Mouse (Mus musculus) adrenal gland, adult (tissue): ENCODE results near the gene Rassf5.

Experiments
- DNase-seq, 2 experiments: peaks; one replicate each; pipeline ENCODE4 v3.0.0; 2022 to 2023; ENCODE audit warnings: low spot score in 1 of 2; ENCODE audit not compliant: inconsistent age in 2 of 2

Rassf5 gene

DNA sequence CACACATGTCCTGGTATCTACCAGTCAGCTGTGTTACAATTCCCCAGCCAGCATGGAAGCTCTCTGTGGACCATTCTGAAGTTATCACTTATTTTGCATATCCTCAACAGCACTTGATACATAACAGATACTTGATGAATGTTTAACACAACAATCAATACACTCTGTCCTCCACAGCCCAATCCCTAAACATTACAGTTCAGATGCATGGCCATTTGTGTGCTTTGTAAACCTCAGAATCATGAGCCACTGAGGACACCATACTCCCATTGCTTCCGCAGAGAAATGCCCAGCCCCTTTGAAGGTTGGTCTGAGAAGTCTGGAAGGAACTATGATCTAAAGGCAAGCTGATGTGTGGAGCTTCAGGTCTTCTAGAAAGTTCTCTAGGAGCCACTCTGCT is 33.4 kb downstream of the Rassf5 start:
- no peak for DNase-seq

DNA sequence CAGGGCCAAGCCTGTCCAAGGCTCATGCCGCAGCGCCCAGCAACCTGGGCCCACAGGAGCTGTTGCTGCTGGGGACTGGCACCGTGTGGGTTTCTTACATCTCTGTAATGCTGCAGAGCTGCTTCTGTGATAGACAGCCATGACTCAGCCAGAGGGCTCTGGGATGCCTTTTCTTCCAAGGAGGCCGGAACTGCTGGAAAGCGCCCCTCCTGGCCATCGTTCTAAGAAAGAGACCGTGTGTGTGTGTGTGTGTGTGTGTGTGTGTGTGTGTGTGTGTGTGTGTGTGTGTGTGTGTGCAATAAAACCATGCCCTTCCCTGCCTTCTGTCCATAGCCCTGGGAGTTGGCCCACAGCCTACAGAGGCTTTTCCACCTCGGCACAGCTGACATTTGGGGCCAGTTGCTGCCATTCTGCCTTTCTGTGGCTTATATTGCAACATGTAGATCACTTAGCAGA is 35.1 kb downstream of the Rassf5 start:
- DNase-seq = peak; percentile 71 to 86

DNA sequence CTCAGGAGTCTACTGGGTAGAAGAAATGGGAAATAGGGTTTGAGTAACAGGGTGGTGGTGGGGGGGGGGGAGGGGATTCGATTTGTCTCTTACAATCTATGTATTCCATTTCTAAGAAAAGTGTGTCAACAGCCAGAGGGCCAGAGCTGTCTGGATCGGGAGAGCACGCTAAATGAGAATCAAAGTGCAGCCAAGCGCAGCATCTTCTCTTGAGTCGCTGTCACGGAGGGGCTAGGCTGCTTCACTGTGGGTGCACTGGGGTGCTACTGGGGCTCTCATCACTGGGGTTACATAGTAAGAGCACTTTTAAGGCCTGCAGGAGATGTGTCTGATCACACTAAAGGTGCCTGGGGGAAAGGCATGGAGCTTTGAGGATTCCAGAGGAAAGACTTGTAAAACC is 36.3 kb downstream of the Rassf5 start:
- no peak for DNase-seq

DNA sequence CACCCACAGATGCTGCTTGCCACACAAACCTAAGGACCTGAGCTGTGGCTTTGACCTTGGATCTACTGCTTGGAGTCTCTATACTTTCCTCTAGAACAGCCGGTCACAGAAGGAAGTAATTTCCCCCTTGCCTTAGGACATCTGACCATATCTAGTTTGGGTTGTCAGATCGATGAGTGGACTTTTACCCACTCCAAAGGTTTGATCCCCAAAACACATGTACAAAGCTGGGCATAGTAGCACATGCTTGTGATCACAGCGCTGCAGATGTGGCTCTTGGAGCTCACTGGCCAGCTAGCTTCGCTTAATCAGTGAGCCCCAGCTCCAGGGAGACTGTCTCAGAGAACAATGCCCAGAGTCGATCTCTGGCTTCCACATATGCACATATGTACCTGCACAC is 37.0 kb downstream of the Rassf5 start:
- DNase-seq = no peak

DNA sequence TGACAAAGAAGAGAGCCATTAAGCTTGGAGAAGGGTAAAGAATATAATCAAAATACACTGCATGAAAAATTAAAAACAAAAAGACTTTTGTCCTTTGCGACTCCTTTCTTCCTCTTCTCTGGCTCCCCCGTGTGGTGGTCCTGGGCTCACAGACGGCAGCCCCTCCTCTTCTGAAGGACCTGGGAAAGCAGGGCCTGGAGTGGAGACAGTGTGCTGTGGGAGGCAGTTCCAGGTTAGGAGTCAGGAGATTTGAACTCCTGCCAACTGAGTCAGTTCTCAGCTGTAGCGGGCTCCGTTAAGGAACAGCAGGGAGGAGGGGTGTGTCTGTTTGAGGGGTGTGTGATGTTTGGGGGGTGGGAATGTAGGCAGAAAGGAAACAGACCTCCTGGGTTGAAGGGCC is 37.5 kb downstream of the Rassf5 start:
- peak; percentile 74 to 82 for DNase-seq

DNA sequence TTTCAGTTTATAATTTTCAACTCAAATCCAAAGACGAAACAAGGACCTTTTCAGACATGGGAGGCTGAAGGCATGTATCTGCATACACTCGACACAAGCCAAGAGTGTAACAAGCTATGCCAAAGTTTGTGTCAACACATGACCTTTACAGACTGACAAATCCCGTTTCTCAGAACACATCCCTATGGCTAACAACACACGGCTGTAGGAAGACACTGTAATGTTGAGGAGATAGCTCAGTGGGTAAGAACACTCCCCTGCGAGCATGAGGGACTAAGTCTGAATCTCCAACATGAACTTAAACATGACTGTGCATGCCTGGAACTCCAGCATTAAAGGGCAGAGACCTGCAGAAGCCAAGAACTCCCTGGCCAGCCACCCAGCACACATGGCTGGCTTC is 38.7 kb downstream of the Rassf5 start:
- peak in 1 of 2 experiments; percentile 57 for DNase-seq

DNA sequence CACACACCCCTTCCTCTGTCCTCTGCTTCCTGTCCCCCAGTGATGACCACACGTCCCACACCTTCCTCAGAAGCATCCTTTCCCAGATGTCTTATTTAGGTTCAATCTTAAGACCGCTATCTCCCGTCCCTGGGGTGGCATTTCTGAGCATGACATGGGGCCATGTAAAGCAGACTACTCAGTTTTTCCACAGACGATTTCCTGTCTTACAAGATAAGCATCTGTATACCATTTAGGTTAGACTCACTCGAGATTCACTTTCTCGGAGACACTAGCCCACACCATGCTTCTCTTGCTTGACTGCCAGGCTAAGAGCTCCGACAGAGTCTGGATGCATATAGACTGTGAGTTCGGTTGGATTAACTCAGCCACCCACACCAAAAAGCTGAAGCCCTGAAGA is 40.6 kb downstream of the Rassf5 start:
- no peak for DNase-seq

DNA sequence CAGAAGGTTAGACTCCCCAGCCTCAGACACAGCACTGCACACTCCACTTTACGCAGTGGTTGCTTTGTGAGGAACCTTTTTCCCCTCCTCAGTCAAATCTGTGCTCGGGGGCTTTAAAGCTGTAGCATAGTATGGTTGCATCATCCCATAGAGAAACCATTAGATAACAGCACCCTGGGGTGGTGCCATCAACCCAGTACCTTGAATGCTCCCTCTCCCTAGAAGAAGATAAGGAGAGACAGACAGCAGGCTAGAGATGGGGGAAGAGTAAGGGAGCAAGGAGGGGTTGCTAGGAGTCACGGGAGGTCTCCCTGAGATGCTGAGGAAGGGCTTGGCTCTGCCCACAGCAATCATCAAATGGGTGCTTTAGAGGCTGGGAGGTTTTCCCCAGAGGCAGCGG is 43.7 kb downstream of the Rassf5 start:
- no peak for DNase-seq

DNA sequence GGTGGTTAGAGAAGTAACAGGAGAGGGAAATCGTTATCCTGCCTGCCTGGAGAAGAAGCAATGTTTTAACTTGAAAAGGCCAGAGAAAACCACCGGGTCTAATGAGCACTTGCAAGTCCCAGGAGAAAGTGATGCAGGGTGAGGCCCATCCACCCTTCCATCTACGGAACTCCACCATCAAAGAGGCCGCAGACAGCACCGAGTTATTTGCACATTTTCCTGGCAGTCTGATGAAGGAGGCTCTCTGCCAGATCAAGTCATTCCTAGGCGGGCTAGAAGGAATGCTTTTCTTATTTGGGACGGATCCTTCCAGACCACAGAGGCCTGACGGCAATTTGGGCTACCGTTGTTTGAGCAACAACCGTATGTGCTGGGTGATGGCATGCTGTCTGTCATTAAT is 44.5 kb downstream of the Rassf5 start:
- peak in 1 of 2 experiments; percentile 29 for DNase-seq

DNA sequence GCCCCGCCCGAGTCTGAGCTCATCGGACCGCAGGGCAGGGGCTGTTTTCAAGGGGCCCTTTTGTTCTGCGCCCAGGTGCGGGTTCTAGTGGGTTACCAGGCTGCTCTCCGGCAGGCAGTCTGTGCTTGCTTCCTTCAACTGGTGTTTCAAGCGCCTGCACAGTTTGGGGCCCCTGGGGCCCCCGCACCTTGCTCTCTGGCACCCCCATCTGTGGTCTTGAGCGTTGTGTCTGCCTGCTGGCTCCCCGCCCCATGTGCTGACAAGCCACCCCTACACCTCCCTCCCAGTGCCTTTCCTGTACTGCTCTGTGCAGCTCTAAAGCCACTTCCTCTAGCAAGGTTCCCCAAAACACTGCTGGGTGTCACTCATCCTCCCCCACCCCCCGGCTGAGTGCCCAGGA is 45.1 kb downstream of the Rassf5 start:
- DNase-seq = peak; percentile 47 to 62

DNA sequence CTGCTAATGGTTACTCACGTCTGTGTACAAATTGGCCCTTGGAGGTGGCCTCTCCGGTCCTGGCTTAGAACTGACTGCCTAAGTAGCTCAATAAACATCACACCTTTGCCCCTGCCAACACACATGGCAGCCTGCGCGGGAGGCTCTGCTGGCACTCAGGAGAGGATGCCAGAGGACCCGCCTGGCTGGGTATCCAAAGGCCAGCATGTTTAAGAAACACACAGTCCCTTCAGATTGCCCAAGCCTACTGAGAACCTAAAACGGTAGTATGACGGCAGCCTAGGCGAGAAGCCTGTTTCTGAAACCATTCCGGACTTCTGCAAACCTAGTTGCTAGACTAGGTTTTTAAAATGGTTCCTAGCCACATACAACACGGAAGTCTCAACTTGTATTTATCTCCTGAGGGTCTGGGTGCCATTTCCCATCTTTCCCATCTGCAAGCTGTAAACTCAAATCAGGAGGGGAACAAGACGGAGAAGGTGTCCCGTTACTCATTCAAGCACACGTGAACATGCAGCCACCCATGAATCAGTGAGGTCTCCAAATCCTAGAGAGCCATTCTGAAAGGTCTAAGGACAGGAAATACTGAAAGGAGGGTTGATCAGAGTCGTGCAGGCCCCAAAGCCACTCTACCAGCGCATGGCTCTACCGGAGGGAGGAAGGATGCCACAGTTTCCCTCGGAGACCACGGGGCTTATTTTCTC is 45.8 kb downstream of the Rassf5 start:
- DNase-seq = peak in 1 of 2 experiments; percentile 35

DNA sequence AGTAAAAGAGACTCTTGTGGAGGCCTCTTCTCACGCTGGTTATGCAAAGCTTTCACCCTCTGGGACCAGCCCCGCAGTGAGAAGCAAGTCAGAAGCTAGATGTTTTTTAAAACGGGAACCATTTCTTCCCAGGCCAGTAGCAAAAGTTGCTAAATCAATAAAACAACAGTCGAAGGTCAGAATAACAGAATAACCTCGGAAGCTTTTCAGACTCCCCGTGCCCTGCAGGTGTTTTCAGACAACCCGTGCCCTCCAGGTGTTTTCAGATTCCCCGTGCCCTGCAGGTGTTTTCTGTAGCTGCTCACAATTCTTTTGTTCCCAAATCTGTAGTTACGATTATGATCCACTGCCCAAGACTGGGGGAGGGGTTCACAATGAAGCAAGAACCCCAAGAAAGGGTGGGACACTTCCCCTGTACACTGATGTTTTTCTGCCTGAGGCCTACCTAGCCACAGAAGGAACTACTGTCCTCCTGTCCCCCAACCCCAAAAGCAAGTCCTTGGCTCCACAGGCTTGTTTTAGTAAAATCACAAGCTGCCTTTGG is 46.6 kb downstream of the Rassf5 start:
- DNase-seq = no peak

DNA sequence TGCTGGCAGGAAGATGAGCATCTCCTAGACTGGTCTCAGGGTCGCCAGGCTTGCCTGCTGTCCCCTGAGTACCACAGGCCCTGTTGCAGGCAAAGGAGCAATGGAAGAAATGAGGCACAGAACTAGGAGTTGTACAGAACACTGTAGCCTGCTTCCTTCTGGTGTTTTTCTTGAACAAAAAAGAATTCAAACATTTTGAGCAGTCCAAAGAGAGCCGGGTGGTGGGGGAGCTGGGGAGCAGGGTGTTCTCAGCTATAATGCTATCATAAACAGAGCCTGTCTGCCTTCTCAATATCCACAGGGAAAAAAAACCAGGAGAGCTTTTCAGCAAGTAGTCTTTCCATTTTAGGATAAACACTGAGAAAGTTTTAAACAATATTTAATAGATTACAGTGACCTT is 49.0 kb downstream of the Rassf5 start:
- DNase-seq = no peak

DNA sequence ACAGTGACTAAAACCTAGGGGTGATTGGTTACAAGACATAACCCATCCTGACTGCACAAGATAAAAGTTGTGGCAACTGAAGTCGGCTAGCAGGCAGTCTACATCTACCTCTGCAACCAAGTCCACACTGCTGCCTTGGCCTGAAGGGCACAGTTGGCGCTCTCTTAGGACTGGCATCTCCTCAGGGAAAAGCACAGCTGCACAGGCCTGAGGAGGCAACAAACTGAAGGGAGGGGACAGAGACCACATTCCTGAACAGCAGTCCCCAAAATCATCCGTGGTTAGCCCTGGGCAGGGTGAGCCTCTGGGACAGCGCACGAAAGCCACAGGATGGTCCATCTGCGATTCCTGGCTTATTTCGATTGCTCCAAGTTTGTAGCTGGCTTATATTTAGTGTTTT is 49.4 kb downstream of the Rassf5 start:
- peak in 1 of 2 experiments; percentile 37 for DNase-seq

DNA sequence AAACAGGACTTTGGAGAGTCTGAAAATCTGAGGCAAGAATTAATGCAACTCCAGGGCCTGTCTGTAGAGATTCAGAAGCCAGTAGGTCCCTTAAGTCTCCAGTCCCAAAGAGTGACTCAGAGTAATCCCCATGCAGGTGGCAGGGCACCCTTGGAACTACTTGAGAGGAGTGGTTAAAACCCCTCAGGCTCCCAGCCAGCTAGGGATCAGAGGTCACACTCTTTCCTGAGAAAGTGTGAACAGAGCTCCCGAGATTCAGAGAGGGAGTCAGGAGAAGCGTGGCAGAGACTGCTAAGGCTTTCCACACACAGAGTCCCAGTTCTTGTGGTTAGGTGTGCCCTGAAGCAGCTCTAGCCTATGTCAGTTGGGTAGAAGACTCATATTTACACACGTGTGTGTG is 51.3 kb downstream of the Rassf5 start:
- peak in 1 of 2 experiments; percentile 30 for DNase-seq

DNA sequence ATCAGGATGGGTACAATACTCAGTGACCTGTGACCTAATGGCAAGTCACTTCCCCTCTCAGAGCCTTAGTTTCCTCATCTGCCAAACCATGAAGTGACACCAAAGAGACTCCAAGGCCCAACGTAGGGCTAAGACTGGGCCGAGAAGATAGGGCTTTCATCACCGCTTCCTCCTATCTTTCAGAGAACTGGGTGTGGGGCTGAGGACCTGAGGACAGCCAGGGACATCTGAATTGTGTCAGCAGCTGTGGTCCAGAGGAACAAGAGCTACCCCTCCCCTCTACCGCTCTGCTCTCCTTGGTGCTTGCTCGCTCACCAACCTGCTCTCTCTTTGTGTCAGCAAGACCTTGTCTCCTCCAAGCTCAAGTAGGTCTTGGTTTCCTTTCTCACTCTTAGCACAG is 56.4 kb downstream of the Rassf5 start:
- peak in 1 of 2 experiments; percentile 38 for DNase-seq

DNA sequence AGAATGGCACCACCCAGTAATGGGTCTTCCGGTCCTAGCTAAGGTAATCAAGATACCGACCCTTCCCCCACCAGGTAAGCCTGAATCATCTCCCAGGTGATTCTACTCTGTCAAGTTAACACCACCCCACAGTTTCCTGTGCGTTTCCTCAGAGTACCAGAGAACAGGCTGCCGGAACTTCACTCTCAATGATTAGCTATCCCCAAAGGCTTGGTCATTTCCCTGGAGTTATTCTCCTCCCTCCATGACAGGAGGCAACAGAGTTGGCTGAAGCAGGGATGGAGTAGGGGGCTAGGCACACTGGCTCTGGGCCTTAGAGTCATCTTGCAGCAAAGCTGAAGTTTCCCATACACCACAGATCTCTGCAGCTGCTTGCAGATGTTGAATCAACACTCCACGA is 57.2 kb downstream of the Rassf5 start:
- no peak for DNase-seq

DNA sequence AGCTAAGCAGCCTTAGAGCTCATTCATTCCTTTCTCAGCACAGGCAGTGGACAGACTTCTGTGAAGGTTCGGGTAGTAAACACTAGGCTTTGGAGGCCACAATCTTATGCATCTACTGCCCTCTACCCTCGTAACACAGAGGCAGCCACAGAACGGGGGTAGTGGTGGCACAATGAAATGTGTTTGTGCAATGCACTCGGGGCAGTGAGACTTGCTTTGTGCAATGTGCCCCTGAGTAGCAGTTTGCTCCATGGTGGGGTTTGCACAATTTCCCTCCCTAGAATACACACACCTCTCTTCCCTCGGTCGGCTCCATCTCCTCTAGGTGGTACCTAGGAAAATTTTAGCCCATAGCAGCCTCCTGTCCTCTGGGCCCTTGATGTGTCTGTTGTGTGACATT is 58.1 kb downstream of the Rassf5 start:
- peak in 1 of 2 experiments; percentile 24 for DNase-seq

DNA sequence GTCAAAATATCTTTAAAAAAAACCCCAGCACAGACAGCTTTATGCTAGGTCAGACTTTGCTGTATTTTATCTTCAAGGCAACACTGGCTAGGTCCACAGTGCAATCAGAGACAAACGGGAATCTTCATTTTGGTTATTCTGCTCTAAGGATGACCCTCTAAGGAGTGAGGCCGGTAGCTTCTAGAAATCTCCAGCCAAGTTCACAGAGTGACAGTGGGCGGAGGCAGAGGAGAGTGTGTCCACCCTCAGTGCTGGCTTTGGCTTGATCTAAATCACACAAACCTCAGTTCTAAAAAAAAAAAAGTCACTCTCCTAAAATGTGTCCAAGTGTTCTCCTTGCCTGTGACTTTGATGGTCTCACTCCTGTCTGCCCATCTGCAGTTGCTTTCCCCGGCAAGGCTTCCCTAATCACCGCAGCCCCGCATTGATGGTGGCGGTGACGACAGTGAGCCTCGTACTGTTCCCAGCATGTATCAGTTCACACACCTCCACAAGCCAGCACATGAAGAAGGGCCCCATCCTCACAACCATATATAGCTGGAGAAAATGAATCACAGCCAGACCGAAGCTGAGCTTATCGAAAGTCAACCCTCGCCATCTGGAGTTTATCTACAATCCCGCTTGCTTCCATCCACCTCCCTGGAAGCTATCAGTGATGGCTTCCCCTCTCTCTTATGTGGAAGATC is 59.1 kb downstream of the Rassf5 start:
- DNase-seq = no peak

DNA sequence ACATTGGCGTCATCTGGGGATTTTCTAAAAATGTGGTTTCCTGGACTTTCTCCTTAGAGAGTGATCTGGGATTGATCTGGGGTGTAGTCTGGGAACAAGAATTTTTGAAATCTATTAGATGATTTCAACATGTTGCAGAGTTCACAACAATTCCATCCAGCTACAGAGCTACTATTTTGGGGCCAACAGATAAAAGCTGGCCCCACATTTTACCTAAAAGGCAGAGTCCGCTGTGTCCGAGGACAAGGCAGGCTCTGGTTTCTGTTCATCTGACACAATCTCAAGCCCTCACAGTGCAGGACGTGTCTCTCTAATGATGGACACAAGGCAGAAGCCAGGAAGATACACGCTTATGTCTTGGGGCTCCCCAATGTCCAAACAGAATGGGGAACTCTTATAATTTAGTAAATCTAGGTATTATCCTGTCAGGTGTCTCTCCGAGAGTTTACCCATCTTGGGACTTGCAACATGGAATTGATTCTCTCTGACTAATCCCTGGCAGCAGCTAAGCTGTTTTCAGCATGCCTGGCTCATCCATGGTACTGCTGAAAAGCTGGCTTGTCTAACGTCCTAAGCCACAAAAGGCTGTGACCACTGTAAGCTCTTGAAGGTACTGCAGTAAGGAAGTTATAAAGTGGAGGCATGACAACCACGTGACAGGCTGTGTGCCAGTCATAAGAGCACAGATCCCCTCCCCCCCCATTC is 60.0 kb downstream of the Rassf5 start:
- DNase-seq = peak in 1 of 2 experiments; percentile 22

DNA sequence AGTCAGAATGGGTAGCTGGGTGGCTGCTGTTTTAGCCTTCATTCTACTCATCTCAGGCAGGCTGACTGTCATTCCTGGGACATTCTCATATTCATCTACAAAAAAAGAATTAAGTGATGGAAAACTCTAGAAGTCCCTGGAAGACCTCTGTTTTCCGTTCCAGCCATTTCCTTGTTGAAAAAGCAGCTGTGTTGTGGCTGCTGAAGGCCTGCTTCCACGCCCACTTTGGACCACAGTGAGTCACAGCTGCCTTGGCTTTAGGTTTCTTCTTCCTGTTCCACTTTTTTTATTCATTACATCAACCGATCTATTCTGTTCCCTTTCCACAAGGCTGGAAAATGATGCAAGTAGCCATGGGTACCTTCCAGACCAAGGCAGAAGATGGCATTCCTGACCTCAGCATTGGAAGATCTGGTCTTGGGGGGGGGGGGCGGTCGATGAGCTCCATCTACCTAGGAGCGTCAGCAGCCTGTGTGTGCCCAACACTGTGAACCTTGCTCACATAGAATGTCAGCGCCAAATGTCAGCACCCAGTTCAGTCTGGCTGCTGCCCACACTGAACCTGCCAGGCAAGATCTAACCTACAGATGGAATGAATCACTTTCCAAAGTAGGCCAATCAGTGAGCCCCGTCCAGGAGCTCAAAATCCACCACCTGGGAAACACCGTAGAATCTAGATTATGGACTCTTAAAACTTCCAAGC is 60.7 kb downstream of the Rassf5 start:
- peak in 1 of 2 experiments; percentile 68 for DNase-seq
